Mouse (Mus musculus): ENCODE data around the gene Gpr137.
"Not testable (repeated sequence)": the region's sequence is repeated elsewhere in the genome, so short reads cannot be mapped to it uniquely, and the experiment has no call there.

The Gpr137 gene

GRCm38 (mm10) chr19:6942249-6942691 lies at the start of gene Gpr137:
Gene Gpr137 (minus strand): TSS chr19:6942480.
- DNase-seq (ENCODE audit: low read depth, low spot score): peak; percentile 90

GRCm38 (mm10) chr19:6991166-6991565 lies 48.9 kb upstream of the Gpr137 start:
- not testable (repeated sequence) for DNase-seq (ENCODE audit: low read depth, low spot score)

GRCm38 (mm10) chr19:6990712-6991111 lies 48.4 kb upstream of the Gpr137 start:
- no peak for DNase-seq (ENCODE audit: low read depth, low spot score)

- DNase-seq (ENCODE audit: low read depth, low spot score): no peak
These were observed 47.0 kb upstream of the Gpr137 start for GRCm38 (mm10) chr19:6989251-6989650.

- DNase-seq (ENCODE audit: low read depth, low spot score): no peak
These were observed 45.6 kb upstream of the Gpr137 start for GRCm38 (mm10) chr19:6987904-6988285.

GRCm38 (mm10) chr19:6987061-6987903 lies 45.0 kb upstream of the Gpr137 start, which contains the start of gene Vegfb:
Gene Vegfb (minus strand): TSS chr19:6987651.
- no peak for DNase-seq (ENCODE audit: low read depth, low spot score)

GRCm38 (mm10) chr19:6985951-6986708 lies 43.9 kb upstream of the Gpr137 start:
- no peak for DNase-seq (ENCODE audit: low read depth, low spot score)

GRCm38 (mm10) chr19:6985300-6985699 lies 43.0 kb upstream of the Gpr137 start:
- DNase-seq (ENCODE audit: low read depth, low spot score): no peak

GRCm38 (mm10) chr19:6983621-6984020 lies 41.3 kb upstream of the Gpr137 start:
- DNase-seq (ENCODE audit: low read depth, low spot score): no peak

- no peak for DNase-seq (ENCODE audit: low read depth, low spot score)
These were observed 39.2 kb upstream of the Gpr137 start for GRCm38 (mm10) chr19:6981465-6981864.

GRCm38 (mm10) chr19:6980381-6981093 lies 38.3 kb upstream of the Gpr137 start, which contains the start of gene Fkbp2:
Gene Fkbp2 (minus strand): TSS chr19:6980501.
- peak; percentile 99 for DNase-seq (ENCODE audit: low read depth, low spot score)

- DNase-seq (ENCODE audit: low read depth, low spot score): peak; percentile 100
These were observed 37.5 kb upstream of the Gpr137 start for GRCm38 (mm10) chr19:6979486-6980380.

GRCm38 (mm10) chr19:6979001-6979479 lies 36.8 kb upstream of the Gpr137 start:
- no peak for DNase-seq (ENCODE audit: low read depth, low spot score)

GRCm38 (mm10) chr19:6978639-6978974 lies 36.3 kb upstream of the Gpr137 start:
- DNase-seq (ENCODE audit: low read depth, low spot score): no peak

GRCm38 (mm10) chr19:6977759-6978638 lies 35.7 kb upstream of the Gpr137 start:
- DNase-seq (ENCODE audit: low read depth, low spot score): no peak

GRCm38 (mm10) chr19:6975537-6976521 lies 33.5 kb upstream of the Gpr137 start, which contains the start of gene Plcb3:
Gene Plcb3 (minus strand): TSS chr19:6976470.
- DNase-seq (ENCODE audit: low read depth, low spot score): peak; percentile 94

- DNase-seq (ENCODE audit: low read depth, low spot score): peak; percentile 69
These were observed 32.2 kb upstream of the Gpr137 start, which contains the start of gene Ppp1r14b for GRCm38 (mm10) chr19:6974211-6975205. Gene Ppp1r14b (plus strand): TSS chr19:6974968.

Measured in skeletal muscle tissue, adult 2 months (tissue).